Mouse (Mus musculus) MN1 (cell line): ENCODE measurements around the gene Ptprd.
"Not testable (repeated sequence)": the region's sequence is repeated elsewhere in the genome, so short reads cannot be mapped to it uniquely, and the experiment has no call there.

Source experiments
- DNase-seq: peaks from one replicate; pipeline ENCODE4 v3.0.0-alpha.2; 2016; ENCODE audit warnings: low spot score

Ptprd gene

GRCm38 (mm10) chr4:76194762-76195161, 2017.0 kb downstream of the Ptprd start:
- DNase-seq, result no peak

DNA sequence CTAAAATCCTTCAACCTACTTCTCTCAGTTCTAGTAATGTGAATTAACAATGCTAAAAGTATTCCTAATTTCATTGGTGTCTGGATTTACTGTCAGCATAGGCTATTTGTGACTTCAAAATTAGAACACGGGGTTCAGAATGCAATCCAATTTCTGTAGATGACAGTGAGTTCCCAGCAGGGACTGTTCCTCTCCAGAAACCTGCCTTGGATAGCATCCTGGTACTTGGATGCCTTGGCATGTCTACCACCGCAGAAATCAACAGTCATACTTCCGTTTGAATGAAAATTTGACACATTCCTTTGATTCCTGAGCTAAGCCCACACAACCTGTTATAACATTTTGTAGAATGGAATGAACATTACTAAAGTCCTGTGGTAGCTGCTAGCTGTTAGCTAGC, 2018.3 kb downstream of the Ptprd start:
- DNase-seq, result no peak

- no peak for DNase-seq
Measured at GRCm38 (mm10) chr4:76192031-76192430, 2019.7 kb downstream of the Ptprd start.

DNA sequence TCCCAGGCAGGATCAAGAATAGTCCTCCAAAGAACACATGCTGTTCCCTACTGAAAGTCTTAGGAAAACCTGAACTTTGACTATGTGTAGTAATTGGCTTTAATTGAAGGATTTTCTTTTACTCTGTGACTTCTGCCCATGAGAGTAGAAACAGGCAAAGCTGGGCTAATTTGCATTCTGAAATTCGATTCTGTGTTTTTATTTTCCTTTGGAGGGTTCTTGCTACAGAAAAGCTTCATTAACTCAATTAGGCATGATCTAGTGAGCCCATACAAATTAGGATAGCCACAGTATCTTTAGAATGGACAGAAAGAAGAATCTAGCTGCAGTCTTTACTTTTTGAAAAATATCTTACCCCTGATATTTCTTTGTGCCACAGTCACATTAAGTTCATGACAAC, 2021.0 kb downstream of the Ptprd start:
- DNase-seq, result no peak

- no peak for DNase-seq
Measured at GRCm38 (mm10) chr4:76183095-76183494, 2028.7 kb downstream of the Ptprd start.

DNA sequence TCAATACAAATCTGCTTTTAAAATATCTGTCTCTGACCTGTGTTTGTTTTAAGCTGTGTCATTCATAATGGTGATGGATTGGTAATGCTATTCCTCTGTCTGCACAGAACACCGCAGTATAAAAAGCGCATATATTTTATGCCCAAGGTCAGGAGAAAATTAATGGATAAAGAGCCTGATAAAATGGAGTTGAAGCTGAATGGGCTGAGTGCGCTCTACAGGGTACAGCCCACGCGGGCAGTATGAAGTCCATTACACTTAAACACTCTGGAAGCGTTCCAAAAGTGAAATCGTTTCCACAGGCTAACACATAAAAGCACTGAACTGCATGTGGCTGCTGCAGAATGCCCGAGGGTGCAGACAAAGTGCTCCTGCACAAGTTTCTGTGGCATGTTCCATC, 2032.3 kb downstream of the Ptprd start:
- DNase-seq, result no peak

GRCm38 (mm10) chr4:76175086-76175485, 2036.7 kb downstream of the Ptprd start:
- DNase-seq, result no peak

DNA sequence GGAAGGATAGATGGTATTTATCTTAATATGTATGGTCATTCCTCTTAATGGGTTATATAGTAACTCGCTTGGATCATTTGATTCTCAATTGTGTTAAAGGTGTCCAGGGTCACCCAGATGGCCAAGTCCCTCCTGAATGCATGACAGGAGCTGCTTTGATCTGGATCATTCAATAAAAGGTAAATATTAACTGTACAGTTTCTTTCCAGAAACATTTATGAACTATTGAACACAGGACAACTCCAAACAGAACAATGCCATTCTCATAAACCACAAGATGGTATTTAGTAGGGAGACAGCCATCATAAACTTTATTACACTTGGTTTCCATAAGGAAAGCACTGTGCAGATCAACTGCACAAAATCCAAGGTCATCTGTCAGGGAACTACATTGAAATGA, 2056.0 kb downstream of the Ptprd start:
- no peak for DNase-seq

DNA sequence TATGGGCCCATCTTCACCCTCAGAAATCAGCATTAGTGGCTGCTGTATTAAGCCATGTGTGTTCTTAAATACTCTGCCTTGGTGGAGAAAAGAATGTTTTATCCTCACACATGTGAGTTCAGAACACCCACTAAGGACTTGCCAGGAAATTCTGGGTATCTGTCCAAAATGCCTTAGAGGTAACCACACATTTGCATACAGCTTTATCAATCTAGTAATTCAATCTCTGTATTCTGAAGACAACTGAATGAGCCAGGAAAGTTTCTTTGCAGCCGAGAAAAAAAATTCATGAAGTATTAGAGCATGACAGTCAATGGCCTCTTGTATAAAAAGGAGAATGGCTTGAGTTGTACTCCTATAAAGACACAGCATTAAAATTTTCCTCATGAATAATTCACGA, 2057.6 kb downstream of the Ptprd start:
- no peak for DNase-seq

DNA sequence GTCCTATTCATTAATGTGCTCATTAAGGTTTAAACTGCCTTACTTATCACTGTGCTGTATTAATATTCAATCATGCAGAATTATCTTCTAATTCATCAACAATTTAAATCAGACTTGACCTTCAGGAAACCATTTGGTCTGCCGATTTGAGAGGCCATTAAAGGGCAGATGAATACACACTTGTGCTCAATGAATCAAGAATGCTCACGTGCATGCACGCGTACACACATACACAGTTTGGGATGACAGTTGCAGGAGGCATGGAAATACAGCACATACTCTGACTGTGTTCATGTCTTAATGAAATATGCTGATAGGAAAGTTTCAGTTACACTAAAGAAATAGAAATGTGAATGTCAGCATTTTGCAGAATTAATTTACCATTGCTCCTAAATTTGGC, 2066.8 kb downstream of the Ptprd start:
- DNase-seq, result no peak

- DNase-seq, result no peak
Measured at GRCm38 (mm10) chr4:76144333-76144732, 2067.4 kb downstream of the Ptprd start.

GRCm38 (mm10) chr4:76137901-76138300, 2073.9 kb downstream of the Ptprd start:
- no peak for DNase-seq

GRCm38 (mm10) chr4:76136625-76137024, 2075.1 kb downstream of the Ptprd start:
- no peak for DNase-seq

DNA sequence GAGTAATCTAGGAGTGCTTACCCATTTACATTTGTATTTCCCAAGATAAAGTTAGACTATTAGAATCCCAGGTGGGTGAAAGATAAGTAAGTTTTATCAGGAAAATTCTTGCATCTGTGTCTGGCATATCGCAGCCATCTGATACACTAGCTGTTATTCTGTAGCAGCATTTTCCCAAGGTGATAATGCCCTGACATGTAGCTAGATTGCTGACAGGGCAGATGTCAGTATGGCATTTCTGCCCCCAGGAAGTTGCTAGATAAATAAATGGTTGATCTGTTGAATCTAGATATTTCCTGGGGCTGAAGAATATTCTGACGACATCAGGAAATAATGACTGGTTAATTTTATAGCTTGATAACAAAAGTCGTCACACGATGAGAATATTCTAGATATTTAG, 2119.9 kb downstream of the Ptprd start:
- no peak for DNase-seq

GRCm38 (mm10) chr4:76089866-76090265, 2121.9 kb downstream of the Ptprd start:
- DNase-seq, result no peak

GRCm38 (mm10) chr4:76076051-76076450, 2135.7 kb downstream of the Ptprd start:
- DNase-seq, result no peak

DNA sequence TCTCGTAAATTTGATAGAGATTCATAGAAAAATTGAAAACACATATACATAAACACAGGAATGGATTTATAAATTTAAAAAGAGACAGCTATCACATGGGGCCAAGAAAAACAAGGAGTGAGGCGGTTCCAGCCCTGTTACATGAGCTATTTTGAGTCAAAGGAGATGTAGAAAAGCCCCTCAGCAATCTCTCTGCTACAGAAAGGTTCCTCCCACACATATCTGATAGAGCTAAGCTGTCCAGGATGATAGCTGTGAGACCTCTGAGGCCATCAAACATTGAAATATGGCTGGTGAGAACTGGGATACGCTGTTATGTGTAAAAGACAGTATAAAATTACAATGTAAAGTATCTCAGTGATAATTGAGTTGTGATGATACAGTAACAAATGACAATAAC, 2138.5 kb downstream of the Ptprd start:
- DNase-seq, result no peak

GRCm38 (mm10) chr4:76071720-76072119, 2140.0 kb downstream of the Ptprd start:
- no peak for DNase-seq

DNA sequence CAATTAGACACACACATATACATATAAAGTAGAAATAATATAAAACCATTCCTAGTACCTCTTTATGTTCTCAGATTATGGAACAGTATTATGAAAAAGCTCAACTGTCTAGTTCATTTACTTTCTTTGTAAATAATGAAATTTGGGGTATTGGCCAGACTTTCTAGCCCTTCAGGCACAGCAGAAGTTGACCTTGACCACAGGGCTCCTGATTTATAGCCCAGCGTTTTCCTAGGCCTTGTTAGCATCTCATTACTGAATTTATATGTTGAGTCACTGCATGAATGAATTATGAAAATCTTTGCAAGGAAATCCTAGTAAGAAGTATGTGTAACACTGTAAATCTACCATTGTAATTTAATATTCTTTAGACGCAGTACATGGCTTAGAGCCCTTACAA, 2154.9 kb downstream of the Ptprd start:
- DNase-seq, result no peak

DNA sequence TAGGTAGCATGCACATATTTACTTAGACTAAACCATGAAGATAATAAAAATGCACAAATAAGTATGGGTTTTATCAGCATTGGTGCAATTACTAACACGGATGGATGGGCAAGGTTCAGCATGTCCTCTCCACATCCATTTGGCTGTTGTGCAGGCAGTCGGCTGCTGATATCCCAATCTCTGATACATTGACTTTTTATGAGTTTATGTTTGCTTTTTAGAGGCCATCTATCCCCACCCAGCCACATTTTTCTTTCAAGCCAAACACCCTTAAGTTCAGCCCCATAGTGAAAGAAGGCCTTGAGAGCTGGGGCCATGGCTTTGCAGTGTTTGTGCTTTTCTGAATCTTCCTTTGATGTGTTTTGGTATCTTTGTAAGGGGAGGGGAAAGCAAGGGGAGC, 2166.1 kb downstream of the Ptprd start:
- DNase-seq, result no peak

- no peak for DNase-seq
Measured at GRCm38 (mm10) chr4:76044802-76045201, 2167.0 kb downstream of the Ptprd start.

GRCm38 (mm10) chr4:76037178-76037577, 2174.6 kb downstream of the Ptprd start:
- not testable (repeated sequence) for DNase-seq

DNA sequence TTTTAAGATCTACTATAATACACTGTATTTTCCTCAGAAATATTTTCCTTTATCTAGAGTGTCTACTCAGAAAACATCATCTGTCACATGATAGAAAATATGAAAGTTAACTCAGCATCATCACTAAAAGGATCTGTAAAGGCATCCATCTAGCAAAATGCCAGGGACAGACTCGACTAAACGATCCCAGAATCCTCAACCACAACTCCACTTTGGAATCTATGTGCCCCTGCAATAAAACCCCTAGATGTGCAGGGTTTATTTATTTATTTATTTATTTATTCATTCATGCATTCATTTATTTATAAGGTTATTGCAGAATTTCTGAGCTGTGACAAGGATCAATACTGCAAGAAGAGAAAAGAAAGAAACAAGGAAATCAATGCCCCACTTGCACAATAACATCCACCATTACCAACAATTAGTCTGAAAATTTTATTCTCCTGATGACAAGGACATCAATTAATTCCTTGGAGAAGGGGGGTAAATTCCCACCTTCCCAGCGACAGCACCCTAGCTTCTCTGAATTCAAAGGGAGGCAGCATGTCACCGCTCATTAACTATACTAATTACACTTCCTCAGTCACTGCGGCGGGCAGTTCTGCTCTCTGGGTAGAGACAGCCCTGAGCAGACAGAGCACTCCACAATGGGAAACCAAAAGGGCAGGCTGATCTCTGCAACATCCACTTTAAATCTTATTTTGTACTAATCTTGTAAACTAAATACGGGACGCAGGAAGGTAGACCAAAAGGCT, 2186.0 kb downstream of the Ptprd start:
- no peak for DNase-seq

DNA sequence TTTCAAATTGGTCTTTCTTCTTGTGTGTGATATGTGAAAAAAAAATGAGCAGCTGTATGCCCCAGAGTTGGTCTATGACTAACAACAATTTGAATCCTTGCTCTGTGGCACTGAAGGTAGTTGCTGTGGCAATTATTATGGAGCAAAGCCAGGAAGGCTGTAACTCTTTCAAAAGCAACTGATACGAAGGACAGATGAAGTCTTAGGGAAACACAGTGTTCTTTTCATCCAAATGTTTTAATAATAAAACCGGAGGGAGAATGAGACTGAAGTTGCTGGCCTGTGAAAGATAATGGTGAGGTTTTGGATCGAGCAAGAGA, 2187.3 kb downstream of the Ptprd start:
- no peak for DNase-seq
